Mouse (Mus musculus) thymus, adult 2 months (tissue): ENCODE results near the gene Glg1.

ENCODE experiments used
- CTCF ChIP-seq: fragments of 200-500 bp; IDR thresholded peaks from 2 replicates; pipeline ENCODE4 v1.5.1; 2012; ENCODE audit warnings: mild to moderate bottlenecking, control low read depth, low read length, moderate library complexity, borderline replicate concordance; ENCODE audit not compliant: control insufficient read depth, poor library complexity, insufficient read depth; ENCODE audit errors: extremely low read depth
- POLR2A ChIP-seq: fragments of 200-500 bp; IDR thresholded peaks from 2 replicates; pipeline ENCODE4 v1.6.1; 2012; ENCODE audit warnings: mild to moderate bottlenecking, low read length, control low read depth, moderate library complexity; ENCODE audit not compliant: control insufficient read depth, poor library complexity, insufficient read depth; ENCODE audit errors: extremely low read depth

DNA sequence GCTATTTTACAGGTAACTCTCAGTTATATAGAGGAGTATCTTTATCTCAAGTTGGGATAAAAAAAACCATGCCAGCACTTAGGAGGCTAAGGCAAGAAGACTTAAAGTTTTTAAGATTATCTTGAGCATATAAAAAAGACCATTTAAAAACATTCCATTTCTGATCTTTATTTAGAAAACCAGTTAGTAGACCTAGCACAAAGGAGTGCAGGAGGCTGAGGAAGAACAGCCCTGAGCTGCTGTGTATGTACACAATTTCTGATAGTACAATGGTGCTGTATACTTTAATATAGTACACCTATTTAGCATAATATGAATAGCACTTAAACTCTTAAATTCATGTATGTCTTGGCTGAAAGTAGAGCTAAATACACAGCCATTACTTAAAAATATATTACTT, 10.9 kb downstream of the Glg1 start:
- TF ChIP-seq POLR2A (no peak), CTCF (no peak)
